Mouse (Mus musculus) lung, adult 18-20 months (tissue): ENCODE data around the gene Gfra4.

ENCODE experiments used
- DNase-seq, 2 experiments: peaks; one replicate each; pipeline ENCODE4 v3.0.0; 2022; ENCODE audit warnings: mixed read lengths in 2 of 2

Gfra4 gene

GRCm38 (mm10) chr2:131042988-131043387, at the start of gene Gfra4:
Gene Gfra4, minus strand, starts transcription at chr2:131043088.
- DNase-seq: no peak

- peak; percentile 39 to 50 for DNase-seq
Observed at GRCm38 (mm10) chr2:131090852-131091251, 48.0 kb upstream of the Gfra4 start.

- peak in 1 of 2 experiments; percentile 19 for DNase-seq
Observed at GRCm38 (mm10) chr2:131089634-131090033, 46.7 kb upstream of the Gfra4 start.

- DNase-seq: no peak
Observed at GRCm38 (mm10) chr2:131088581-131088980, 45.7 kb upstream of the Gfra4 start.

GRCm38 (mm10) chr2:131086667-131087390, 43.9 kb upstream of the Gfra4 start, which contains the start of gene Siglec1:
Gene Siglec1, minus strand, starts transcription at chr2:131086765.
- DNase-seq: no peak

- no peak for DNase-seq
Observed at GRCm38 (mm10) chr2:131084206-131084605, 41.3 kb upstream of the Gfra4 start.

GRCm38 (mm10) chr2:131080507-131080906, 37.6 kb upstream of the Gfra4 start:
- DNase-seq: no peak

- DNase-seq: no peak
Observed at GRCm38 (mm10) chr2:131072536-131072935, 29.6 kb upstream of the Gfra4 start.

GRCm38 (mm10) chr2:131067481-131067880, 24.6 kb upstream of the Gfra4 start:
- no peak for DNase-seq

- no peak for DNase-seq
Observed at GRCm38 (mm10) chr2:131066342-131066741, 23.5 kb upstream of the Gfra4 start.

GRCm38 (mm10) chr2:131063404-131063864, 20.5 kb upstream of the Gfra4 start, which contains the start of gene Adam33:
Gene Adam33, minus strand, starts transcription at chr2:131063814.
- DNase-seq: no peak

GRCm38 (mm10) chr2:131061607-131062006, 18.7 kb upstream of the Gfra4 start:
- DNase-seq: no peak

GRCm38 (mm10) chr2:131060784-131061183, 17.9 kb upstream of the Gfra4 start:
- DNase-seq: no peak

GRCm38 (mm10) chr2:131059781-131060540, 17.1 kb upstream of the Gfra4 start:
- DNase-seq: no peak

GRCm38 (mm10) chr2:131059377-131059776, 16.5 kb upstream of the Gfra4 start:
- peak; percentile 70 to 78 for DNase-seq

GRCm38 (mm10) chr2:131058672-131059071, 15.8 kb upstream of the Gfra4 start:
- no peak for DNase-seq

GRCm38 (mm10) chr2:131056191-131056590, 13.3 kb upstream of the Gfra4 start:
- no peak for DNase-seq

- peak; percentile 35 to 53 for DNase-seq
Observed at GRCm38 (mm10) chr2:131055631-131056030, 12.7 kb upstream of the Gfra4 start.

- no peak for DNase-seq
Observed at GRCm38 (mm10) chr2:131054646-131055264, 11.9 kb upstream of the Gfra4 start.

GRCm38 (mm10) chr2:131053851-131054645, 11.2 kb upstream of the Gfra4 start:
- DNase-seq: no peak

GRCm38 (mm10) chr2:131052862-131053418, 10.1 kb upstream of the Gfra4 start:
- DNase-seq: no peak

GRCm38 (mm10) chr2:131052043-131052442, 9.2 kb upstream of the Gfra4 start:
- no peak for DNase-seq
